Mouse (Mus musculus) testis, adult 2 months (tissue): ENCODE measurements at regions not wholly inside any gene's neighbourhood (a gene's known extent, or its start where the extent isn't known, plus 50 kb on each side); places are given as distances from the start of the nearest gene placed in this dataset.

Experiments used
- H3K27ac ChIP-seq: fragments of 200-500 bp; 2 replicates; pipeline ENCODE4 v1.5.1; 2012; ENCODE audit warnings: low read depth, low read length; ENCODE audit not compliant: control insufficient read depth, insufficient read depth
- H3K27me3 ChIP-seq: fragments of 200-500 bp; 2 replicates; pipeline ENCODE4 v1.6.1; 2012; ENCODE audit warnings: mild to moderate bottlenecking, low read length, moderate library complexity; ENCODE audit not compliant: control insufficient read depth, insufficient read depth
- H3K36me3 ChIP-seq: fragments of 200-500 bp; 2 replicates; pipeline ENCODE4 v1.6.1; 2012; ENCODE audit warnings: mild to moderate bottlenecking, low read length; ENCODE audit not compliant: control insufficient read depth, insufficient read depth
- H3K4me1 ChIP-seq: fragments of 200-500 bp; 2 replicates; pipeline ENCODE4 v1.6.1; 2012; ENCODE audit warnings: low read length; ENCODE audit not compliant: control insufficient read depth, insufficient read depth
- H3K4me3 ChIP-seq: fragments of 200-500 bp; 2 replicates; pipeline ENCODE4 v1.5.1; 2012; ENCODE audit warnings: low read depth, mild to moderate bottlenecking, low read length, moderate library complexity, mixed read lengths; ENCODE audit not compliant: control insufficient read depth
- CTCF ChIP-seq: fragments of 200-500 bp; IDR thresholded peaks from 2 replicates; pipeline ENCODE4 v1.5.1; 2012; ENCODE audit warnings: low read depth, mild to moderate bottlenecking, inconsistent platforms, low read length, moderate library complexity; ENCODE audit not compliant: control insufficient read depth, insufficient read depth, insufficient replicate concordance
- POLR2A ChIP-seq: fragments of 200-500 bp; IDR thresholded peaks from 2 replicates; pipeline ENCODE4 v1.6.1; 2012; ENCODE audit warnings: low read depth, mild to moderate bottlenecking, inconsistent platforms, low read length, moderate library complexity; ENCODE audit not compliant: control insufficient read depth

- no peaks in the 10 kb centered on the region for H3K4me1 ChIP-seq
- H3K4me3 ChIP-seq, result no peak overlapping the region
- TF ChIP-seq CTCF (no peak), POLR2A (no peak)
- no peaks in the 10 kb centered on the region for H3K27me3 ChIP-seq
- H3K36me3 ChIP-seq, result no peaks in the 10 kb centered on the region
- H3K27ac ChIP-seq, result no peak overlapping the region
Observed at GRCm38 (mm10) chr1:73079518-73079917, 63.8 kb upstream of the Tnp1 start.

GRCm38 (mm10) chr1:73077156-73077555 is 61.4 kb upstream of the Tnp1 start:
- TF ChIP-seq POLR2A (no peak), CTCF (no peak)
- Histone ChIP-seq H3K27me3 (no peaks in the 10 kb centered on the region), H3K4me3 (no peak overlapping the region), H3K27ac (no peak overlapping the region), H3K4me1 (no peaks in the 10 kb centered on the region), H3K36me3 (no peaks in the 10 kb centered on the region)

GRCm38 (mm10) chr1:73075699-73076373 is 60.1 kb upstream of the Tnp1 start:
- H3K4me1 ChIP-seq, result no peaks in the 10 kb centered on the region
- no peak overlapping the region for H3K27ac ChIP-seq
- H3K27me3 ChIP-seq, result no peaks in the 10 kb centered on the region
- no peak overlapping the region for H3K4me3 ChIP-seq
- no peak for TF ChIP-seq CTCF
- TF ChIP-seq POLR2A, result no peak
- no peaks in the 10 kb centered on the region for H3K36me3 ChIP-seq

GRCm38 (mm10) chr1:73075159-73075558 is 59.5 kb upstream of the Tnp1 start:
- H3K4me1 ChIP-seq, result no peaks in the 10 kb centered on the region
- TF ChIP-seq POLR2A (no peak), CTCF (no peak)
- no peak overlapping the region for H3K27ac ChIP-seq
- no peaks in the 10 kb centered on the region for H3K27me3 ChIP-seq
- no peak overlapping the region for H3K4me3 ChIP-seq
- H3K36me3 ChIP-seq, result no peaks in the 10 kb centered on the region

- H3K27ac ChIP-seq, result no peak overlapping the region
- no peaks in the 10 kb centered on the region for H3K4me1 ChIP-seq
- TF ChIP-seq POLR2A (no peak), CTCF (no peak)
- H3K4me3 ChIP-seq, result no peak overlapping the region
- no peaks in the 10 kb centered on the region for H3K36me3 ChIP-seq
- H3K27me3 ChIP-seq, result no peaks in the 10 kb centered on the region
Observed at GRCm38 (mm10) chr1:73074525-73074924, 58.8 kb upstream of the Tnp1 start.

- Histone ChIP-seq H3K4me3 (no peak overlapping the region), H3K4me1 (no peaks in the 10 kb centered on the region), H3K36me3 (no peaks in the 10 kb centered on the region), H3K27ac (no peak overlapping the region), H3K27me3 (no peaks in the 10 kb centered on the region)
- no peak for TF ChIP-seq CTCF
- TF ChIP-seq POLR2A, result no peak
Observed at GRCm38 (mm10) chr1:73072237-73072904, 56.7 kb upstream of the Tnp1 start.

GRCm38 (mm10) chr1:73070126-73070525 is 54.4 kb upstream of the Tnp1 start:
- TF ChIP-seq CTCF, result no peak
- TF ChIP-seq POLR2A, result no peak
- Histone ChIP-seq H3K36me3 (no peaks in the 10 kb centered on the region), H3K4me1 (no peaks in the 10 kb centered on the region), H3K27ac (no peak overlapping the region), H3K27me3 (no peaks in the 10 kb centered on the region), H3K4me3 (no peak overlapping the region)
